Mouse (Mus musculus) forebrain, embryonic 11.5 days (tissue): ENCODE measurements at regions not wholly inside any gene's neighbourhood (a gene's known extent, or its start where the extent isn't known, plus 50 kb on each side); places are given as distances from the start of the nearest gene placed in this dataset.

Source experiments
- ATAC-seq: fragments of 200-750 bp; cut with Nextera tagmentation; replicated peaks from 2 replicates; pipeline ENCODE4 v1.8.0; 2017; ENCODE audit warnings: moderate TSS enrichment; ENCODE audit not compliant: low FRiP score
- DNase-seq: peaks from one replicate; pipeline ENCODE4 v3.0.0-alpha.2; 2017; ENCODE audit warnings: low spot score
- H3K27ac ChIP-seq: fragments of 300-500 bp; sonication (generic); 2 replicates; pipeline ENCODE4 v1.5.1; 2014; ENCODE audit warnings: low read depth, low read length
- H3K27me3 ChIP-seq: fragments of 300-500 bp; sonication (generic); 2 replicates; pipeline ENCODE4 v1.6.1; 2014; ENCODE audit warnings: mild to moderate bottlenecking, low read length, mixed read lengths; ENCODE audit not compliant: control insufficient read depth, insufficient read depth
- H3K36me3 ChIP-seq: fragments of 300-500 bp; sonication (generic); 2 replicates; pipeline ENCODE4 v1.6.1; 2014; ENCODE audit warnings: mild to moderate bottlenecking, low read length, moderate library complexity, mixed read lengths; ENCODE audit not compliant: control insufficient read depth, insufficient read depth
- H3K4me1 ChIP-seq: fragments of 300-500 bp; sonication (generic); replicated peaks from 2 replicates; pipeline ENCODE4 v1.6.1; 2014; ENCODE audit warnings: low read length, mixed read lengths; ENCODE audit not compliant: control insufficient read depth, insufficient read depth
- H3K4me2 ChIP-seq: fragments of 300-500 bp; sonication (generic); 2 replicates; pipeline ENCODE4 v1.6.1; 2014; ENCODE audit warnings: low read depth, mild to moderate bottlenecking, low read length, moderate library complexity, mixed read lengths; ENCODE audit not compliant: severe bottlenecking
- H3K4me3 ChIP-seq: fragments of 300-500 bp; sonication (generic); 2 replicates; pipeline ENCODE4 v1.5.1; 2014; ENCODE audit warnings: low read depth, low read length
- H3K9ac ChIP-seq: fragments of 300-500 bp; sonication (generic); 2 replicates; pipeline ENCODE4 v1.6.1; 2014; ENCODE audit warnings: low read length
- H3K9me3 ChIP-seq: fragments of 300-500 bp; sonication (generic); 2 replicates; pipeline ENCODE4 v1.6.1; 2016; ENCODE audit warnings: low read length, mixed read lengths; ENCODE audit not compliant: control insufficient read depth
- WGBS: fragments of 180-500 bp; shearing (Covaris S2); extraction: QIAGEN DNeasy Blood & Tissue Kit; methylation state at CpG from one replicate; pipeline ENCODE4 v1.1.7; 2014; 5-methylcytosine and 5-hydroxymethylcytosine counted together

DNA sequence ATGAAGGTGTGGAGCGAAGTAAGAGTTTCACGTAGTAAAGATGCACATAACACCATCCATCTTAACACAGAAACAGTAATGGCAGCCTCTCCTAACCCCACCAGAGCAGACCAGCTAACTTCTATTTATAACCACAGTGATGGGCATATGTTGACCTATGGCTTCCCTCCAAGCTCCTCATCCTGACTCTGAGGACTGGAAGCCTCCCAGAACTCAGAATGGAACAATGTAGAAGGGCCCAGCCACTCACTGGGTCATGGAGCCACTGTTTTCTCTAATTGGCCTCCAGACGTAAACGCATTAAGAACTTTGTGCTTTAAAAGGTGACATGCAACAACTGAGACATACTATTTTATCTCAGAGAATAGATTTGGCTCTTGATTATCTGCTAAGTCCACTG is 77.0 kb downstream of the Irs2 start:
- Histone ChIP-seq H3K4me1 (peaks cover 11% of the 10 kb centered on the region), H3K4me3 (no peak overlapping the region), H3K9ac (no peak overlapping the region), H3K27me3 (0 out of 2 replicates have a peak, but pooled peaks cover 2% of the 10 kb centered on the region), H3K9me3 (no peaks in the 10 kb centered on the region), H3K27ac (no peak overlapping the region), H3K4me2 (no peak overlapping the region), H3K36me3 (no peaks in the 10 kb centered on the region)
- 91% methylated on average over 4 of the region's 4 CpGs for WGBS
- DNase-seq = no peak
- no peak for ATAC-seq

DNA sequence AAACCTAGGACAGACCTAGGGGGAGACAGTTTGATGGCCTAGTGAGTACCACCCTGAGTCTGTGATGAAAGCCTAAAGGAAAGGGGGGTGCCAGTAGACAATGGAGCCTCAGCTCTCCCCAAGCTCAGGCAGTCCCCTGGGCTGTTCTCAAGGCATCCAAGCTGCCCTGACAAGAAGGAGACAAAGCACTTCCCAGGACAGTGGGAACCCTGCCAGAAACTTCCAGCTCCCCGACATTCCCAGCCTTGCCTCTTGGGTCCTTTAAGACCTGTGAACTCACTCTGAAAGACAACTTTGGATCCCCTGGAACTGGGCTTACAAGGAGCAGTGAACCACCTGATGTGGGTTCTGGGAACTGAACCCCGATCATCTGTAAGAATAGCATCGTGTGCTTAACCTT is 79.4 kb downstream of the Irs2 start:
- ATAC-seq (no peak), DNase-seq (no peak)
- WGBS = 91% methylated on average over 3 of the region's 3 CpGs
- no peak overlapping the region for H3K4me3 ChIP-seq
- peaks cover 27% of the 10 kb centered on the region for H3K4me1 ChIP-seq
- H3K9me3 ChIP-seq = no peaks in the 10 kb centered on the region
- 0 out of 2 replicates have a peak, but pooled peaks cover 2% of the 10 kb centered on the region for H3K27me3 ChIP-seq
- H3K36me3 ChIP-seq = no peaks in the 10 kb centered on the region
- H3K27ac ChIP-seq = 0 out of 2 replicates have a peak overlapping the region, but pooled peaks have one; percentile 2
- no peak overlapping the region for H3K9ac ChIP-seq
- H3K4me2 ChIP-seq = no peak overlapping the region

DNA sequence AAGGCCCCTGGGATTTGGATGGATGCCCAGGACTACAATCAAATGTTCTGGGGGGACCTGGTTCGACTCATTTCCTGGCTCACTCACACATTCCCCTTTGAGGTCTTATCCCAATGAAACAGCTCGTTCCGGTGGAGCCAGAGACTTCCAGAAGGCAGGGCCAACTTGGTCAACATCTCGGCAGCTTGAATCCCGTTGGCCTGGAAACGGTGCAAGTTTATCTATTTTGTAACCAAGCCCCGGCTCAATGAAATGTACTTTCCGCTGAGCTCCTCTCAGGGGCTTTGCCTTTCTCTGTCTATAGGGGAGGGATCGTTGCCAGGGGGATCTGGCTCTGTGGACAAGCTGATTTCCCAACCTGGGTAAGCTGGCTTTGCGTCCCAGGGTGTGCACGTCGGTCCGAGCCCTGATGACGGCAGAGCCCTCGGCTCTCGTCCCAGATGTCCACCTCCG is 79.9 kb downstream of the Irs2 start:
- Histone ChIP-seq H3K4me3 (no peak overlapping the region), H3K9me3 (no peaks in the 10 kb centered on the region), H3K27ac (0 out of 2 replicates have a peak overlapping the region, but pooled peaks have one; percentile 2), H3K36me3 (no peaks in the 10 kb centered on the region), H3K4me1 (peaks cover 31% of the 10 kb centered on the region), H3K9ac (no peak overlapping the region), H3K27me3 (0 out of 2 replicates have a peak, but pooled peaks cover 2% of the 10 kb centered on the region), H3K4me2 (no peak overlapping the region)
- no peak for ATAC-seq
- 74% methylated on average over 17 of the region's 17 CpGs for WGBS
- DNase-seq = no peak

DNA sequence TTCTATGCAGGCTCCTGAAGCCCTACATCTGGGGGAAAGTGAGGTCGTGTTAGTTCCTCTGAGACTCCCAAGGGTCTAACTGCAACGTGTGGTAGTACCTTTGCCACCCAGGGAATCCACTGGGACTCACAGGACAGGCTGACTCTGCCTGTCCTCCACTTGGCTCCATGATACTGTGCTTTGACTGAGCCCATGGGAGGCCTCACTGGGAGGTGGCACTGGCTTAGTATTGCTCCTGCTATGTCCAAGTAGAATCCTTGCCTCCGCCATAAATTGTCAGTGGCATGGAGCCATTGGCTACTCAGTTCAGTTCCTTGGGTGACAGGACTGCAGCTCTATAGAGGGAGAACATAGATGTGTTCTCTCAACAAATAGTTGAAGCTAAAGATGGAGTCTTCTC is 81.1 kb downstream of the Irs2 start:
- DNase-seq = no peak
- H3K4me1 ChIP-seq = peaks cover 42% of the 10 kb centered on the region
- no peak overlapping the region for H3K27ac ChIP-seq
- WGBS = 59% methylated on average over 3 of the region's 3 CpGs
- no peaks in the 10 kb centered on the region for H3K36me3 ChIP-seq
- peaks cover 4% of the 10 kb centered on the region; the same call in 1 of the 2 replicates for H3K27me3 ChIP-seq
- H3K9me3 ChIP-seq = no peaks in the 10 kb centered on the region
- no peak for ATAC-seq
- no peak overlapping the region for H3K9ac ChIP-seq
- no peak overlapping the region for H3K4me3 ChIP-seq
- no peak overlapping the region for H3K4me2 ChIP-seq

DNA sequence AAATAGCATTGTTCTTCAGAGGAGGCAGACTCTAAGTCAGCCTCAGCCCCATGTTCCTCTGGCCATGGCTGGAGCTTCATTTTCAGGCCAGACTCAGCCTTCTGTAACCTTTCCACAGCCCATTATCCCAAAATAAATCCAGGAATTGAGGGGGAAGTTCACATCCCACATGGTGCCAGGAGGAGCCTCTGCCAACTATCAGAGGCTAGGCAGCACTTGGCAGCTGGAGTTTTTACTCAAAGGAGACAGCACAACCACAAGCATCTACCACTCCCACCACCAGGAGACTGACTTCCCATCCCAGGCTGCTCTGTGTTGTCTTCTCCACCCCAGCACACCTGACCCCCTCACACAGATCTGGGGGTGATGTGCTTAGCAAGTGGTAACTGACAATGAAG is 81.7 kb downstream of the Irs2 start:
- peak overlapping the region; percentile 33 for H3K9ac ChIP-seq
- H3K4me2 ChIP-seq = peak overlapping the region; percentile 45

DNA sequence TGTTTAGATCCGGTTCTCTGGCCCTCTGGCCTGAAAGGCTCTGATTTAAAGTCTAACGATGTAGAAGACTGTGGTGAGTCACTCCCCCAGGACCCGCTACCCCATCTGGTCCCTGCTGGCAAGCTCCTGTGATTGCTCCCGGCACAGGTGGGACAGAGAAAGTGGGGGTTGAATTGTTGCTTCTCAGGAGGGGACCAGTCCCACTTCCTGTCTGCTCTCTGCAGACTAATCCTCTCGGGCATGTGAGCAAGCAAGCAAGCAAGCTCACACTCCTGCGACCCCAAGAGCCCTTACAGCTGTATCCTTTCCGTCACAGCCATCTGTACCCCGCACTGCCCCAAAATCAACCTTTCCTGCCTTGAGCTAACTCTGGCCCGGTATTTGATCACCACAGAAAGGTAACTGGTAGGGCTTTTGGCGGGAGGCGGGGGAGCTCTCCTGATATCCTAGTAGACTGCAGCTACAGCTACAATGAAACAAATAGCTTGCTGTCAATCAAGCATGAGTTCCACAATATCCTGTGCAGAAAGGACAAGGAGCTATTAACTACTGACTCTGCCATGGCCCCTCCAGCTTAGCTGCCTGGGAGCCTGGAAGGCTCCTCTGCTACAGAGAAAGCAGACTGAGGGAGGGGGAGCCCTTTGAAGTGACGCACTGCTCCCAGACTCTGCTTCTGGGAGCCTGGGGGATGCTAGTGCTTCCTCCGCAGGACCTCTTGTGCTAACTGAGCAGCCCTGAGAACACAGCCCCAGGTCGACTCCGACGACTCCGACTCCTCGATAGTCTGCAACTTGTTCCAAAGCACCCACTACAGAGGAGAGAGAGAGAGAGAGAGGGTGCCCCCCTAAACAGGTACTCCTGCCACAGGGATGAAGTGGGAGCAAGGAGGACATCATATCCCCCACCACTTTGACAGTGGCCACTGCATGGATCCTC is 82.4 kb downstream of the Irs2 start:
- Histone ChIP-seq H3K36me3 (no peaks in the 10 kb centered on the region), H3K9me3 (no peaks in the 10 kb centered on the region), H3K4me1 (peaks cover 49% of the 10 kb centered on the region), H3K4me2 (peak overlapping the region; percentile 45), H3K4me3 (0 out of 2 replicates have a peak overlapping the region, but pooled peaks have one; percentile 8), H3K27ac (peak overlapping the region; percentile 93), H3K9ac (peak overlapping the region; percentile 42), H3K27me3 (peaks cover 4% of the 10 kb centered on the region; the same call in 1 of the 2 replicates)
- DNase-seq (peak; percentile 79), ATAC-seq (peak; percentile 45)
- WGBS = under 1% methylated on average over 18 of the region's 18 CpGs

More for the DNA sequence above, 81.7 kb downstream of the Irs2 start:
- peaks cover 4% of the 10 kb centered on the region; the same call in 1 of the 2 replicates for H3K27me3 ChIP-seq
- peaks cover 46% of the 10 kb centered on the region for H3K4me1 ChIP-seq
- DNase-seq (no peak), ATAC-seq (no peak)
- H3K36me3 ChIP-seq = no peaks in the 10 kb centered on the region
- H3K9me3 ChIP-seq = no peaks in the 10 kb centered on the region
- peak overlapping the region; percentile 93 for H3K27ac ChIP-seq
- no peak overlapping the region for H3K4me3 ChIP-seq

DNA sequence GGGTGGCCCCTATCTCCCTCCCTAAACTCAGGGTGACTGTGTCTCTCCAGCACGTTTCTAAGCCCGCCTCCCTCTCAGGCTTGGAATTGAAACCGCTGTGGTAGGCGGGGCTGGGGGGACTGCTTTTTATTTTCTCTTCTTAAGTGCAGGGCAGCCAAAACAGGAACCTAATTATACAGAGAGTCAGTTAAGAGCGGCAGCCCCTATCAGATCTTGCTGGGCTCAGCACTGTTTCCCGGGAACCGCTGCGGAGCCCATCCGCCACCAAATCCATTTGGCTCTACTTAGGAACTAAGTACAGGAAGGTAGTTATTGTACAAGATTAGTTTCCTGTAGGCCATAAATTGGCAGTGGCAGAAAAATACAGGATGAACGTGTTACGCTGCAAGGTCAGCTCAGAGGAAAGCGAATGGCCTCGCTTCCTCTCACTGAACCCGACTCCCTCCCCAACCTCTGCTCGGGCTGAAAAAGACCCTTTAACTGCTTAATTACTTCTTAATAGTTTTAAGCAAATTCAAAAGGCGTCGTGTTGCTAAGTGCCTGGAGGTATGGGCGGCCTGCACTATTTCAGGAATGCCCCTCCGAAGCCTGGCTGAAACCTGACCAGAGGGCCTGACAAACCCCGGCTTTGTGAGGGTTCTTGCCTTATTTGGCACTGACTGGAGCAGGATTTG is 83.6 kb downstream of the Irs2 start:
- under 1% methylated on average over 20 of the region's 20 CpGs for WGBS
- Histone ChIP-seq H3K9ac (peak overlapping the region; percentile 28; the same call in 1 of the 2 replicates), H3K4me2 (peak overlapping the region; percentile 45), H3K27ac (peak overlapping the region; percentile 93), H3K27me3 (peaks cover 4% of the 10 kb centered on the region; the same call in 1 of the 2 replicates), H3K9me3 (no peaks in the 10 kb centered on the region), H3K4me1 (peaks cover 50% of the 10 kb centered on the region), H3K4me3 (no peak overlapping the region; the same call in 1 of the 2 replicates), H3K36me3 (no peaks in the 10 kb centered on the region)
- DNase-seq (peak; percentile 87), ATAC-seq (peak; percentile 60)

DNA sequence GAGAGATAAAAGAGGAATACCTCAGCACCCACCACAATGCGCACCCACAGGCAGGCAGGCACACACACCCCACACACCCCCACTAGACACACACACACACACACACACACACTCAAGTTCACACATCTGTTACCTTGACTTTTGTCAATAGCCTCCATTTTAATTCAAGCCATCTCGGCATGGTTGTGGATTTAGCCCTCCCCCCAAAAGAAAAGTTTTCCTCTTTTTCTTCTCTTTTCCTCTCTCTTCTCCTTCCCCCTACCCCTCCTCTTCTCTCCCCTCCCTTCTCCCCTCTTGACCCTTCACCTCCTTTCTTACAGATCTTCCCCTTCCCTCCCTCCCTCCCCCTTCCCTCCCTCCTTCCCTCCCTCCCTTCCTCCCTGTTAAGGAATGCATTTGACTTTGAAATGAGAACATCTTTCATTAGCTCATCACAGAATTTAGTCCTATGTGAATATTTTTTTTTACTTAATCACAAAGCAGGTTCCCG is 84.2 kb downstream of the Irs2 start:
- H3K36me3 ChIP-seq = no peaks in the 10 kb centered on the region
- peaks cover 4% of the 10 kb centered on the region; the same call in 1 of the 2 replicates for H3K27me3 ChIP-seq
- H3K4me1 ChIP-seq = peaks cover 50% of the 10 kb centered on the region
- peak overlapping the region; percentile 45; the same call in 1 of the 2 replicates for H3K4me2 ChIP-seq
- DNase-seq (no peak), ATAC-seq (no peak)
- no peaks in the 10 kb centered on the region for H3K9me3 ChIP-seq
- H3K27ac ChIP-seq = peak overlapping the region; percentile 93
- peak overlapping the region; percentile 28; the same call in 1 of the 2 replicates for H3K9ac ChIP-seq
- no peak overlapping the region for H3K4me3 ChIP-seq
- 2% methylated on average over 3 of the region's 3 CpGs for WGBS
